Mouse (Mus musculus): Measurements from ENCODE around the gene Fem1b.

DNA sequence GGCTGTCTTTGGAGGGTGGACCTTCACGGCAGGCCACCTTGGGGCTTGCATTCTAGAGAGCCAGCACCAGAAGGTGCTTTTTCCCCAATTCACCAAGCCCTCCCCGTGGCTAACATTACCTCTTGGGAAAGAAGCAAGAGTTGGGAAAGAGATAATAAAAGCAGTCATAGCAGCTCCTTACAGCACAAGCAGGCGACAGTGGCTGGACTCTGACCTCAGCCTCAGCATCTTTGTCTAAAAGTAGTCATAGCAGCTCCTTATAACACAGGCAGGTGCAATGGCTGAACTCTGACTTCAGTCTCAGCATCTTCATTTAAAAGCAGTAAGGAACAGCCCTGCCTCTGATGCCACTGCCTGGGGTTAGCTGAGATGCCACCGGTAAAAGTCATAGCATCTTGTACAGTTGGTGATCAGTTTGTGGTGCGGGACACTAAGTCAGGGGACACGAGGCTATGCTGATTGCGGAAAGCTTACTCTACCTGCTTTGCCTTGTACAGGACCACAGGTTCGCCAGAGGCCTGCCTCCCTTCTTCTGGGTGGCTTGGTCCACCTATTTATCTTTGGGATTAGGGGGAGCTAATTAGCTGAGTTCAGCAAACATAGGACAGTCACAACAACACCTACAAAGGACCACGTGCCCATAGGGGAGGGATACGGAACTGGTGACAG is 31.8 kb upstream of the Fem1b start:
- TF ChIP-seq CTCF (IDR thresholded peaks at IDR 0.05; ENCODE audit: control insufficient read depth, insufficient read depth, low read length) (no peak), POLR2A (IDR thresholded peaks at IDR 0.05; ENCODE audit: borderline replicate concordance, control insufficient read depth, low read depth, low read length) (no peak)
